ENCODE assay signal across 13 mouse cellular contexts in genomic region chr5:27306497-27307152, GRCm38 (mm10).
DNase-seq lines count a peak whose midpoint lies in the region; ATAC-seq and TF ChIP-seq lines count a peak whose summit lies in the region.
"Had no signal": no experiment of that assay in that cellular context is flagged by ENCODE, and none has a peak within 500 bp of the region (broad histone marks: within the 10 kb centered on the region; RNA-seq: fewer than 3 reads in every experiment).

No protein-coding gene starts in this region.

- H3K4me1 ChIP-seq in forebrain, embryonic 12.5 days, result peaks cover 8% of the 10 kb centered on the region
- no peaks in the 10 kb centered on the region for H3K4me1 ChIP-seq in forebrain, embryonic 11.5 days (replicated peaks; ENCODE audit: control insufficient read depth, insufficient read depth, low read length)
- no peaks in the 10 kb centered on the region for H3K4me1 ChIP-seq in limb, embryonic 14.5 days (ENCODE audit: control insufficient read depth, insufficient read depth, low read length)

- no peak overlapping the region for H3K4me2 ChIP-seq in forebrain, embryonic 12.5 days
- no peak overlapping the region for H3K4me2 ChIP-seq in forebrain, embryonic 11.5 days (ENCODE audit: low read depth, low read length, severe bottlenecking)
- H3K4me2 ChIP-seq in limb, embryonic 14.5 days (replicated peaks; ENCODE audit: low read depth, low read length, severe bottlenecking), result no peak overlapping the region
- H3K4me2 ChIP-seq: lung, embryonic 14.5 days had no signal

- no peak for TF ChIP-seq POLR2A in limb, embryonic 14.5 days (IDR thresholded peaks at IDR 0.05; ENCODE audit: borderline replicate concordance, extremely low read depth, insufficient read depth, insufficient read length)

- no peak overlapping the region for H3K9ac ChIP-seq in forebrain, embryonic 12.5 days
- H3K9ac ChIP-seq in forebrain, embryonic 11.5 days (ENCODE audit: low read length), result no peak overlapping the region
- no peak overlapping the region for H3K9ac ChIP-seq in limb, embryonic 14.5 days (ENCODE audit: low read depth, low read length, severe bottlenecking)
- H3K9ac ChIP-seq: lung, embryonic 14.5 days had no signal

- no peak for DNase-seq in forebrain, embryonic 11.5 days (ENCODE audit: low spot score)
- peak; percentile 34 for DNase-seq in right cerebral cortex, postnatal 4 days
- no peak for DNase-seq in right cerebral cortex, postnatal 25 days
- DNase-seq in limb, embryonic 14.5 days (ENCODE audit: low spot score), result peak; percentile 7
- no peak for DNase-seq in thymus, postnatal 0 days (ENCODE audit: low spot score)
- DNase-seq in c-Kit-positive CD71-positive TER-119-positive erythroid progenitor cells, embryonic 14.5 days (ENCODE audit: low spot score), result no peak
- DNase-seq: adrenal gland, postnatal 14 days; cerebellum, adult 18-20 months; heart, postnatal 4 days; lung, embryonic 14.5 days; retina, postnatal 1 day had no signal

- no peaks in the 10 kb centered on the region for H3K9me3 ChIP-seq in forebrain, embryonic 12.5 days
- H3K9me3 ChIP-seq in forebrain, embryonic 11.5 days (ENCODE audit: control insufficient read depth, low read length), result no peaks in the 10 kb centered on the region
- H3K9me3 ChIP-seq in limb, embryonic 14.5 days (ENCODE audit: control insufficient read depth, low read length), result no peaks in the 10 kb centered on the region

- WGBS in forebrain, embryonic 12.5 days, result 62% methylated on average over 4 of the region's 4 CpGs
- WGBS in forebrain, embryonic 11.5 days, result 67% methylated on average over 4 of the region's 4 CpGs
- WGBS in limb, embryonic 14.5 days, result 17% methylated on average over 4 of the region's 4 CpGs

- H3K36me3 ChIP-seq in forebrain, embryonic 12.5 days (replicated peaks), result no peaks in the 10 kb centered on the region
- H3K36me3 ChIP-seq in forebrain, embryonic 11.5 days (ENCODE audit: control insufficient read depth, insufficient read depth, low read length), result no peaks in the 10 kb centered on the region
- H3K36me3 ChIP-seq in limb, embryonic 14.5 days (ENCODE audit: control insufficient read depth, insufficient read depth, low read length), result no peaks in the 10 kb centered on the region

- no peak overlapping the region for H3K4me3 ChIP-seq in forebrain, embryonic 12.5 days (replicated peaks)
- H3K4me3 ChIP-seq in forebrain, embryonic 11.5 days (ENCODE audit: low read depth, low read length), result no peak overlapping the region
- H3K4me3 ChIP-seq in limb, embryonic 14.5 days (replicated peaks; ENCODE audit: low read length), result no peak overlapping the region

- no peaks in the 10 kb centered on the region for H3K27me3 ChIP-seq in forebrain, embryonic 12.5 days
- no peaks in the 10 kb centered on the region for H3K27me3 ChIP-seq in forebrain, embryonic 11.5 days (ENCODE audit: control insufficient read depth, insufficient read depth, low read length)
- no peaks in the 10 kb centered on the region for H3K27me3 ChIP-seq in limb, embryonic 14.5 days (ENCODE audit: control insufficient read depth, insufficient read depth, low read length)

- ATAC-seq in forebrain, embryonic 12.5 days (ENCODE audit: low FRiP score), result 0 out of 2 replicates have a peak, but pooled peaks have one; percentile 11
- ATAC-seq in forebrain, embryonic 11.5 days (replicated peaks; ENCODE audit: low FRiP score), result no peak
- peak; percentile 73; the same call in 1 of the 2 replicates for ATAC-seq in limb, embryonic 14.5 days (ENCODE audit: low FRiP score, low read depth)
- no peak for ATAC-seq in inflammation-experienced regulatory T-cells, adult 6 months

- no peak overlapping the region for H3K27ac ChIP-seq in forebrain, embryonic 12.5 days
- H3K27ac ChIP-seq in forebrain, embryonic 11.5 days (ENCODE audit: low read depth, low read length), result no peak overlapping the region
- no peak overlapping the region for H3K27ac ChIP-seq in limb, embryonic 14.5 days (replicated peaks; ENCODE audit: low read depth, low read length)

Comparison
In these comparisons a context has a peak if more than half of its experiments do, and no peak if none do; other contexts are left out.
1. ATAC-seq: peak in forebrain, embryonic 12.5 days (single experiment) and limb, embryonic 14.5 days (single experiment); none in forebrain, embryonic 11.5 days (single experiment) and inflammation-experienced regulatory T-cells, adult 6 months (single experiment).
2. DNase-seq: peak in right cerebral cortex, postnatal 4 days (single experiment) and limb, embryonic 14.5 days (single experiment); none in forebrain, embryonic 11.5 days (single experiment), right cerebral cortex, postnatal 25 days (single experiment), thymus, postnatal 0 days (single experiment) and c-Kit-positive CD71-positive TER-119-positive erythroid progenitor cells, embryonic 14.5 days (single experiment).